Mouse (Mus musculus) ES-Bruce4 (cell line): ENCODE results near the gene Pin1.
"Not testable (repeated sequence)": the region's sequence is repeated elsewhere in the genome, so short reads cannot be mapped to it uniquely, and the experiment has no call there.

Experiments used
- CTCF ChIP-seq: IDR thresholded peaks from one replicate; pipeline ENCODE4 v1.8.1; 2011; ENCODE audit warnings: low read depth, low read length
- EP300 ChIP-seq: IDR thresholded peaks from 2 replicates; pipeline ENCODE4 v1.6.1; 2011; ENCODE audit warnings: low read depth, low read length; ENCODE audit not compliant: insufficient read depth
- POLR2A ChIP-seq: IDR thresholded peaks from one replicate; pipeline ENCODE4 v1.8.1; 2011; ENCODE audit warnings: low read length; ENCODE audit not compliant: insufficient read depth

DNA sequence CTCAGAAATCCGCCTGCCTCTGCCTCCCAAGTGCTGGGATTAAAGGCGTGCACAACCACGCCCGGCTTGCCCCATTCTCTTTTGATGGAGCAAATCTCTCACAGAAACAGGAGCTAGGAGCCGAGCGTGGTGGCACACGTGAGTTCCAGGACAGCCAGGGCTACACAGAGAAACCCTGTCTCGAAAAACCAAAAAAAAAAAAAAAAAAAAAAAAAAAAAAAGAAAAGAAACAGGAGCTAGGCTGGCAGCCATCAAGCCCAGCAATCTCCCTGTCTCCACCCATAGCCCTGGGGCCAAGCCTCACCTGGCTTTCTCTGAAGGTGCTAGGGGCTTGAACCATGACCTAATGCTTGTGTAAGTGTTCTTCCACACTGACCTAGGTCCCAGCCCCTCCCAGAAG lies 16.2 kb upstream of the Pin1 start:
- not testable (repeated sequence) for TF ChIP-seq EP300, CTCF, POLR2A
